Mouse (Mus musculus) liver, adult 2 months (tissue): ENCODE data around the gene Bub1b.

ENCODE experiments used
- CTCF ChIP-seq: fragments of 200-500 bp; IDR thresholded peaks from 2 replicates; pipeline ENCODE4 v1.5.1; 2011; ENCODE audit warnings: low read depth, low read length, control low read depth
- POLR2A ChIP-seq: fragments of 200-500 bp; IDR thresholded peaks from 2 replicates; pipeline ENCODE4 v1.6.1; 2011; ENCODE audit warnings: low read length, control low read depth; ENCODE audit not compliant: insufficient read depth; ENCODE audit errors: extremely low read depth

DNA sequence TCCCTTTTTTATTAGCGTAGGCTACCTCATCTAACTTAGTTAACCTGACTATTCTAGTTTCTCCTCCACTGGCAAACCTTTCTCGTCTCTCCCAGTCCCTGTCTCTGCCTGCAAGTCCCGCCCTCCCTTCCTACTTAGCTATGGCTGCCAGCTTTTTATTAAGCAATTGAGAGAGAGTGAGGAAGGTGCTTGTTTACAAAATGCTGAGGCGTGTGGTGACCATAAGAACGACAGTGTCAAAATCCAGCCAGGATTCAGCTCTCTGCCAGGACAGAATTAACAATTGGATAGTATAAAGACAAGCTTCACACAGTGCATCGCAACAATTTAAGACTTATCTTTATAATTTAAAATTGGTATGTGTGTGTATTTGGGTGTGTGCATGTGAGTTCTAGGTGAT lies 6.1 kb downstream of the Bub1b start:
- TF ChIP-seq POLR2A (no peak), CTCF (no peak)
